Comparison of ENCODE assay signal across 8 mouse cellular contexts in the genomic region with DNA sequence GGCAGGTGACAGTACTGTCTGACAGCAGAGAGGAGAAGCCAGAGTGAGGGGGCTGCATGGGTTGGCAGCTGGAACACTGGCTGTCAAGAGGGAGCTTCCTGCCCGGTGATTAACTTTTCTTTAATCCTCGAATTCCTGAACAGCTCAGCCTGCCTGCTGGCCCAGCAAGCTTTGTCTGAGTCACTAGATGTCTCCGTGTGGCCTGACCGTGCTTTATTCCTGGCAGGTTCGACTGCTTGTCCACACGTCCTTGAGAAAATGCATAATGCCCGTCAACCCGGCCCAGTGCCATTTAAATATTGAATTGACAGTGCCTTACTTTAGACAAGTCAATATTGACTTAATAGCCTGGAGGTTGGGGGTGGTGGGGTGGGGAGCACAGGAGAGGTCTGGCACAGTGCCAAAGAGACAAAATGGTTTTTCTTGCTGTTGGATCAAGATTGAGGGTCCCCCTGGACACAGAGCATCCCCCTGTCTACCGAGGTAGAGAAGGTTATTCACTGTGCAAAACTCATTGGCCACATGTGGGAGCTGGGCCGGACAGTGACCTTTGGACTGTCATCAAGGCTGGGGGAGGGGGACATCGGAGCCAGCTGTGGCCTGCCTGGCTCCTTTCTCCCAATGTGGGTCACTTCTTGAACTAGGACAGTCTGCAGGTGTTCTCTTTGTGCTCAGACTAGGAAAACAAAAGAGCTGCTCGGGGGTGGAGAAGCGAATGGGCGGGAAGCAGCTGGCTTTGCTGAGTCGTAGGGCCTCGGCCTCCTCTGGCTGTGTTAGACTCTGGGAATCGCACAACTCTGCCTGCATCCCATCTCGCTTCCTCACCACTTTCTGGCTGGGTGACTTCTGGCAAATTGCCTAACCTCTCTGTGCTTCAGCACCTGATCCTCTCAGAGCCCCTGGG. TPM values are rescaled to one million over a fixed set of nuclear protein-coding genes. Genes with fewer than 3 reads are reported as not detected.
DNase-seq lines count a peak whose midpoint lies in the region; ATAC-seq and TF ChIP-seq lines count a peak whose summit lies in the region.

No protein-coding gene starts in this region.

- no peak for TF ChIP-seq CTCF in lung, postnatal 0 days (IDR thresholded peaks at IDR 0.05)

- H3K4me3 ChIP-seq in embryonic facial prominence, embryonic 11.5 days (ENCODE audit: low read depth, low read length) = no peak overlapping the region
- no peak overlapping the region for H3K4me3 ChIP-seq in intestine, embryonic 16.5 days (ENCODE audit: low read length)
- no peak overlapping the region for H3K4me3 ChIP-seq in lung, postnatal 0 days (ENCODE audit: low read depth, low read length)

- 0 out of 2 replicates have a peak overlapping the region, but pooled peaks have one; percentile 13 for H3K27ac ChIP-seq in embryonic facial prominence, embryonic 11.5 days (replicated peaks; ENCODE audit: low read depth, low read length)
- H3K27ac ChIP-seq in intestine, embryonic 16.5 days (ENCODE audit: low read length) = peak overlapping the region; percentile 42; the same call in 1 of the 2 replicates
- H3K27ac ChIP-seq in lung, postnatal 0 days (ENCODE audit: low read length) = no peak overlapping the region

- peak; percentile 58 for DNase-seq in urinary bladder, postnatal 14 days (ENCODE audit: low spot score)
- DNase-seq in urinary bladder, adult 2 months (ENCODE audit: low spot score) = no peak
- DNase-seq in embryonic facial prominence, embryonic 11.5 days (ENCODE audit: low spot score) = peak; percentile 51
- peak; percentile 63 for DNase-seq in lung, postnatal 0 days (ENCODE audit: low spot score)
- peak; percentile 88 for DNase-seq in yolk sac, embryonic 10.5 days (ENCODE audit: low spot score)
- no peak for DNase-seq in thymus, postnatal 36 days

- H3K9ac ChIP-seq in embryonic facial prominence, embryonic 11.5 days (replicated peaks; ENCODE audit: low read length) = no peak overlapping the region
- H3K9ac ChIP-seq in intestine, embryonic 16.5 days (ENCODE audit: low read depth, low read length) = no peak overlapping the region
- no peak overlapping the region for H3K9ac ChIP-seq in lung, postnatal 0 days (replicated peaks; ENCODE audit: low read depth)

- no peak overlapping the region for H3K4me2 ChIP-seq in embryonic facial prominence, embryonic 11.5 days (ENCODE audit: low read depth, low read length)
- H3K4me2 ChIP-seq in intestine, embryonic 16.5 days (ENCODE audit: low read depth, low read length) = no peak overlapping the region; the same call in 1 of the 2 replicates
- no peak overlapping the region for H3K4me2 ChIP-seq in lung, postnatal 0 days (replicated peaks; ENCODE audit: low read depth, low read length)

- H3K4me1 ChIP-seq in embryonic facial prominence, embryonic 11.5 days (ENCODE audit: control insufficient read depth, insufficient read depth, low read length) = peaks cover 4% of the 10 kb centered on the region; the same call in 1 of the 2 replicates
- H3K4me1 ChIP-seq in intestine, embryonic 16.5 days (ENCODE audit: control insufficient read depth, insufficient read depth, low read length) = peaks cover 24% of the 10 kb centered on the region
- H3K4me1 ChIP-seq in lung, postnatal 0 days (ENCODE audit: insufficient read depth, low read depth, low read length) = no peaks in the 10 kb centered on the region

- H3K36me3 ChIP-seq in embryonic facial prominence, embryonic 11.5 days (replicated peaks; ENCODE audit: control insufficient read depth, insufficient read depth, low read depth, low read length) = no peaks in the 10 kb centered on the region
- no peaks in the 10 kb centered on the region for H3K36me3 ChIP-seq in intestine, embryonic 16.5 days (ENCODE audit: control insufficient read depth, insufficient read depth, low read length)
- no peaks in the 10 kb centered on the region for H3K36me3 ChIP-seq in lung, postnatal 0 days (ENCODE audit: insufficient read depth, low read length)

- H3K9me3 ChIP-seq in embryonic facial prominence, embryonic 11.5 days (replicated peaks; ENCODE audit: control insufficient read depth, low read length) = no peaks in the 10 kb centered on the region
- no peaks in the 10 kb centered on the region for H3K9me3 ChIP-seq in intestine, embryonic 16.5 days (ENCODE audit: control insufficient read depth, low read length)
- no peaks in the 10 kb centered on the region for H3K9me3 ChIP-seq in lung, postnatal 0 days (ENCODE audit: low read length)

- no peak for TF ChIP-seq EP300 in lung, postnatal 0 days (IDR thresholded peaks at IDR 0.05)

- ATAC-seq in embryonic facial prominence, embryonic 11.5 days (replicated peaks; ENCODE audit: insufficient number of reproducible peaks, low FRiP score, low TSS enrichment, low read depth) = no peak
- peak; percentile 33 for ATAC-seq in intestine, embryonic 16.5 days
- ATAC-seq in lung, postnatal 0 days = peak; percentile 24
- ATAC-seq in megakaryocyte-erythroid progenitor cell, adult 5-6 weeks (replicated peaks; ENCODE audit: low FRiP score, low TSS enrichment, poor library complexity, severe bottlenecking) = no peak

- WGBS in embryonic facial prominence, embryonic 11.5 days = 13% methylated on average over 18 of the region's 18 CpGs
- WGBS in intestine, embryonic 16.5 days = 19% methylated on average over 18 of the region's 18 CpGs
- 16% methylated on average over 18 of the region's 18 CpGs for WGBS in lung, postnatal 0 days

- H3K27me3 ChIP-seq in embryonic facial prominence, embryonic 11.5 days (ENCODE audit: control insufficient read depth, insufficient read depth, low read length) = no peaks in the 10 kb centered on the region
- H3K27me3 ChIP-seq in intestine, embryonic 16.5 days (replicated peaks; ENCODE audit: control insufficient read depth, insufficient read depth, low read length) = no peaks in the 10 kb centered on the region
- H3K27me3 ChIP-seq in lung, postnatal 0 days (replicated peaks; ENCODE audit: insufficient read depth, low read length) = no peaks in the 10 kb centered on the region

RNA-seq across cellular contexts. Expression of gene Plekha1, which starts 30.3 kb away (rescaled TPM):
- 40.5 and 49.0 TPM in 2 replicates for polyA plus RNA-seq in urinary bladder, adult 2 months (2012; rRNA removed)
- polyA plus RNA-seq in embryonic facial prominence, embryonic 11.5 days (2014; fragmentation: Nextera tagmentation; extraction: Ambion mirVana) = 30.5 and 32.7 TPM in 2 replicates
- polyA plus RNA-seq in intestine, embryonic 16.5 days (2015; fragmentation: Nextera tagmentation; extraction: Ambion mirVana) = 36.6 and 39.0 TPM in 2 replicates
- polyA plus RNA-seq in lung, postnatal 0 days (2015; fragmentation: Nextera tagmentation; extraction: Ambion mirVana) = 74.5 and 83.9 TPM in 2 replicates
- total RNA-seq in megakaryocyte-erythroid progenitor cell, adult 5-6 weeks (2014; fragmentation: Nextera tagmentation) = 1.2 and 5.4 TPM in 2 replicates
- total RNA-seq in megakaryocyte-erythroid progenitor cell, adult 5-6 weeks (2017) = 3.0 and 5.8 TPM in 2 replicates

Comparison
In these comparisons a context has a peak if more than half of its experiments do, and no peak if none do; other contexts are left out.
1. DNase-seq: peak in urinary bladder, postnatal 14 days (single experiment), embryonic facial prominence, embryonic 11.5 days (single experiment), lung, postnatal 0 days (single experiment) and yolk sac, embryonic 10.5 days (single experiment); none in urinary bladder, adult 2 months (single experiment) and thymus, postnatal 36 days (0 of 2).
2. ATAC-seq: peak in intestine, embryonic 16.5 days (single experiment) and lung, postnatal 0 days (single experiment); none in embryonic facial prominence, embryonic 11.5 days (single experiment) and megakaryocyte-erythroid progenitor cell, adult 5-6 weeks (single experiment).